Mouse (Mus musculus): ENCODE data around the gene Macrod2.

The Macrod2 gene

GRCm38 (mm10) chr2:141816266-141816665 is 1421.2 kb downstream of the Macrod2 start:
- DNase-seq (ENCODE audit: low read depth in 2 of 2, low spot score in 2 of 2), result no peak

DNA sequence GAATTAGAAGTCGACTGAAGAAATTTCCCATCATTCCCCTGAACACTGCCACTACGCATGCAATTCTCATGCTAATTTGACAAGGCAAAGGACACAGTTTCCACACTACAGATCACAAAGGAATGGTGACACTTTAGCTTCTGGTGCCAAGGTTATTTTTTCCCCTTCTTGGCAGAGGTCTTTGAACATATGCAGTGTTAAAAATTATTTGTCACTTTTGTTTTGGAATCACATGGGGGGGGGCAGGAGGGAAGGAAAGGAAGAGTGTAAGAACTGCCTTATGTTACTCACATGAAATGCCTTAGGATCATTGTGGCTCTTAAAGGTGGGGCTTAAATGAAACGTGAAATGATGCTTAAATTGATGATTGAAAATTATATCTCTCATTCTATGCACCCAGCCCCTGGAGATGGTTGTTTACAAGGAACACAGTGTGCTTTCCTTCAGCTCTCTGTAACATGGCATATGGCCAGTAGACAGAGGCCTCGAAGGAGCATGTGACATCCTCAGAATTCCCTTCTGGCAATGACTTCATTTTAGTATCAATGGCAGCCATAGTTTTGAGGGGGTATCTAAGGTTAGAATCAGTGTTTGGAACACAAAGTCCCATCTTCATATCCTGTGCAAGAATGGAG is 1422.6 kb downstream of the Macrod2 start:
- DNase-seq (ENCODE audit: low read depth in 2 of 2, low spot score in 2 of 2), result no peak

DNA sequence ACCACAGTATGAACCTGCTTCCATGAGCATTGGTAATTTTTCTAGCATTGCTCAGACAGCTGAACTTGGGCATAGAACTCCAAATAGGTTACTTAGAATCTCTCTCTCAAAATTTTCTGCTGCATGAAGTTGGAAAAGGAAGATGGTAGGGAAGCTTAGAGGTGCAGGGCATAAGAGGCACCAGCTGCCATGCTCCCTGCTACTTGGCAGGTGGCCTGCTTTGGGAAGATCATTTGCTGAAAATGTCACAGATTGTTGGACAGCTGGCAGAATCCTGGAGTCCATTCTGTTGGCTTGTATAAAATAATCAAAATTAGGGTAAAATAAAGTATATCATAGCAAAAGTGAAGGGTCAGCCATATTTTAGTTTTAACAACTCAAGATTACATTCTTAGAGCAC is 1425.7 kb downstream of the Macrod2 start:
- no peak for DNase-seq (ENCODE audit: low read depth in 2 of 2, low spot score in 2 of 2)

GRCm38 (mm10) chr2:141825606-141826495 is 1430.7 kb downstream of the Macrod2 start:
- DNase-seq (ENCODE audit: low read depth in 2 of 2, low spot score in 2 of 2), result no peak

GRCm38 (mm10) chr2:141830496-141830895 is 1435.4 kb downstream of the Macrod2 start:
- DNase-seq (ENCODE audit: low read depth in 2 of 2, low spot score in 2 of 2), result no peak

DNA sequence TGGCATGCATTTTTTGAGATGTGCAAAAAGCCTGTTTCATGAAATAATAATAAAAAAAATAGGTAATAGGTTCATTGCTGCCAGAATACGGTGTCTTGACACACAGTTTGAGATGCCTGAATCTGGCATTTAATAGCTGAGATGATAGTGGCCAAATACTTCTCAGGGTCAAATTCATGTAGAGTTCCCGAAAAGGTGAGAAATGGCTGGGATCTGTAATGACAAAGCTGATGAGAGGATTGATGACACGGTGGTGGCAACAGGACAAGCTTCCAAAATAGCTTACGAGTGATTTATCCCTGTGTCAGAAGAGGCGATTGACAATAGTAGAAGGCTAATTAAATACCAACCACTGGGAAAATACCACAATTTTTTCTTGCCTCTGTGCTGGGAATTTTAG is 1436.4 kb downstream of the Macrod2 start:
- no peak for DNase-seq (ENCODE audit: low read depth in 2 of 2, low spot score in 2 of 2)

- no peak for DNase-seq (ENCODE audit: low read depth in 2 of 2, low spot score in 2 of 2)
Measured at GRCm38 (mm10) chr2:141834156-141834782, 1439.2 kb downstream of the Macrod2 start.

GRCm38 (mm10) chr2:141844408-141845175 is 1449.5 kb downstream of the Macrod2 start:
- no peak for DNase-seq (ENCODE audit: low read depth in 2 of 2, low spot score in 2 of 2)

DNA sequence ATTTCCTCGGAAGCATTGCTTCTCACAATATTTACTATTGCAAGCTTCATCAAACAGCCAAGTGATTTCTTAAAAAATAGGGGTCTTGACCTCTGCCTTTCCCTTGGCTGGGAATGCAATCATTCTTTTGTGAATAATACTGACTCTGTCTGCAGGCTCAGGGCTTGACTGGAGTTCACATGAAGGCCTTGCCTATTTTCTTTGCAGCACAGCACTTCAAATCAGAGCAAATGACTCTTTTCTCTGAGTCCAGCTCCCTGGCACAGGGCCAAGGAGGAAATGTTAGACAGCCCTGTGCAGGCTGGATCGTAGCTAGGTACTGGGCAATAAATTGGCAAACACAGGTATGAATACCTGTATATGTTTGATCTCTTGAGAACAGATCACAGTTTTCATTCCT is 1464.1 kb downstream of the Macrod2 start:
- DNase-seq (ENCODE audit: low read depth in 2 of 2, low spot score in 2 of 2), result no peak

GRCm38 (mm10) chr2:141861679-141862268 is 1466.7 kb downstream of the Macrod2 start:
- no peak for DNase-seq (ENCODE audit: low read depth in 2 of 2, low spot score in 2 of 2)

GRCm38 (mm10) chr2:141862531-141863265 is 1467.6 kb downstream of the Macrod2 start:
- DNase-seq (ENCODE audit: low read depth in 2 of 2, low spot score in 2 of 2), result no peak

- DNase-seq (ENCODE audit: low read depth in 2 of 2, low spot score in 2 of 2), result no peak
Measured at GRCm38 (mm10) chr2:141863628-141864165, 1468.6 kb downstream of the Macrod2 start.

DNA sequence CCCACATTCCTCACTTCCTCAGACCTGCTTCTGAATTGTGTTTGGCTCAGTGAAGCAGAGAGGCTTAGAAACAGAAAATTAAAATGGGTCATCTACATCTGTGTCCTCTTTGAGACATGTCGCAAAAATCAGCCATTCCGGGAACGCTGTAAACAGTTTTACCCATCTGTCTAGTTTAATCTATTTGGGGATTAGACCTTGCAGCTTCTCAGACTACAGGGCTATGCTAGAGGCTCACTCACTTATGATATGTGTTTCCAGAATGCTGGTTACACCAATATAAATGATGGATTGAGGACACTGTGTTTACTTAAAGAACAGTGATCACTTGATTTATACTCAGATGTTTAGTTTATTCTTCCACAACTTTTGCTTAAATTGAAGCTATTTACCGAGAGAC is 1475.8 kb downstream of the Macrod2 start:
- DNase-seq (ENCODE audit: low read depth in 2 of 2, low spot score in 2 of 2), result no peak

- DNase-seq (ENCODE audit: low read depth in 2 of 2, low spot score in 2 of 2), result no peak
Measured at GRCm38 (mm10) chr2:141876155-141876851, 1481.2 kb downstream of the Macrod2 start.

- no peak for DNase-seq (ENCODE audit: low read depth in 2 of 2, low spot score in 2 of 2)
Measured at GRCm38 (mm10) chr2:141876958-141877357, 1481.8 kb downstream of the Macrod2 start.

DNA sequence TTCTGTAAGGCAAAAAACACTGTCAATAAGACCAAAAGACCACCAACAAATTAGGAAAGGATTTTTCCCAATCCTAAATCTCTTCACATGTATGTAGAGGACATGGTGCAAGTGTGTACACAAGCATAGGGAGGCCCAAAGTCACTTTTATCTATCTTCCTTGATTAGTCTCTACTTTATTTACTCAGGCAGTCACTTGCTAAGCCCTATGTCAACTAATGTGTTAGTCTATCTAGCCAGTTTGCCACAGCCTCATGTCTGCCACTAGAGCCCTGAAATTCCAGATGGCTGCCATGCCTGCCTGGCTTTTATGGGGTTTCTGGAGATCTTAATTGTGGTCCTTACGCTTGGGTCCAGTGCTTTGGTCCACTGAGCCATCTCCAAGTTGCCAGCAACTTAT is 1483.4 kb downstream of the Macrod2 start:
- no peak for DNase-seq (ENCODE audit: low read depth in 2 of 2, low spot score in 2 of 2)

- no peak for DNase-seq (ENCODE audit: low read depth in 2 of 2, low spot score in 2 of 2)
Measured at GRCm38 (mm10) chr2:141879711-141880110, 1484.6 kb downstream of the Macrod2 start.

DNA sequence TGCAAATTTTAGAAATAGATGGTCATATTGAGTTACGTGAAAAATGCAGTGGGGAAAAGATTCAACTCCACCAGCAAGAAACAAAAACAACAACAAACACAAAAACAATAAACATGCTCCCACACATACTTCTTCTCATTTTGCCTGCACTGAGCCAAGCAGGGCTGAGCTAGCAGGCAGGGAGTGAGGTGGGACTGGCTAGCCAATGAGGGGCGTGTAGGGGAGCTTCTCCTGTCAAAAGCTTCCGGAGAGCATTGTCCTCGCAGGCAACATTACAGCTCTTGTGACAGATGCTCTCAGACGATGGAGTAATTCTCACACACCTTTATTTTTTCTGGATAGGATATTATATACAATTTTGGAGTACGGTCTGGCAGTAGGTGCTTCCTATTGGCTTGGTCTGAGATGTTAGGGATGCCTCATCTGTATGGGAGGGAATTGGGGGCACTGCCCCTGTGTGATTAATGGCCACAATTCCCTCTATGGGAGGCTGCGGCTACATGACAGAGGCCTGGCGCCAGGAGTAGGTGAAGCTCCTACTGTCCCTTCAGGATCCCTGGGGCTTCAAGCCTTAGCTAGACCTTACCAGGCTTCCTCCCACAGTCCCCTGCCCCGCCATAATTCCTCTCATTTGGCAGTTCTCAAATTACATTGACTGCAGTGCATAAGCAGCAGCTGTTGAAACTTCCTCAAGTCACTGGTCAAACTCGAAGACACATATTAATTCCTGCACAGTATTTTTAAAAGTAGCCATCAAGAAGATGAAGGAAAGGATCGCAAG is 1491.8 kb downstream of the Macrod2 start:
- no peak for DNase-seq (ENCODE audit: low read depth in 2 of 2, low spot score in 2 of 2)

DNA sequence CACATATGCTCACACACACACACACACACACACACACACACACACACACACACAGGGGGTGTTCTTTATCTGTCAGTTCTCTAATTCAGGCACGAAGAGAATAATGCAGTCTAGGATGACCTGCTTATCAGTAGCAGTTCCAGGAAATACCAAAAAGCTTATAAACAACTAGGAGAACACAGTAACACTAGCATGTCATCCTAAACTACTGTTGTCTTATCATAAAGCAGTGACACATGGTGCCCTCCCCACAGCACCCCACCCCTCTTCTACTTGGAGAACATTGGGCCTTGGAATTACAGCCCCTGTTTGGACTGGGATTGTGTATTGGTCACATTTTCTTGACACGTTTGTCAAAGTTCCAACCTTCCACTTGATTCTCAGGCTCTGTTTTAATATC is 1494.4 kb downstream of the Macrod2 start:
- DNase-seq (ENCODE audit: low read depth in 2 of 2, low spot score in 2 of 2), result no peak

Measured in CD8-positive naive resting alpha-beta T cell, adult 2 months (primary cell).